Mouse (Mus musculus) A20 (cell line): ENCODE results near the gene Taar7a.

ENCODE experiments used
- DNase-seq: peaks from one replicate; pipeline ENCODE4 v3.0.0-alpha.2; 2011; ENCODE audit warnings: low read depth, low spot score

Gene Taar7a

DNA sequence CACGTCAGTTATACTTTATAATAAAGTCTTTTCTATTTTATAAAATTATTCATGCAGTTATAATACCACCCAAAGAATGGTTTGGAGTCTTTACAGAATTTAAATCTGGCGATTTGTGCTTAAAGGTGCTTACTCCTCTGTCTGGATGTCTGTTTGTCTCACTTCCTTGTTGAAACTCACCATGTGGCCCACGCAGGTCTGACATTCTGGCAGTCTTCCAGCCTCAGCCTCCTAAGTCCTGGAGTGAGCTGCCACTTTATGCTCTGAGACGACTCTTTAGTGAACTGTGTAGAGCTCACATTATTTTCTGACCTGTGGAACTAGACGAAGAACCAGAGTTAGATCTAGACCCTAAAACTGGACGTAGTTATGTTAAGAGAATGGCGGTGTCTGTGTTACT lies 45.3 kb downstream of the Taar7a start:
- DNase-seq = peak; percentile 49

- peak; percentile 64 for DNase-seq
Observed at GRCm38 (mm10) chr10:23942465-23942864, 50.8 kb downstream of the Taar7a start.
